Mouse (Mus musculus) intestine, postnatal 0 days (tissue): ENCODE measurements around the gene Fryl. TPM values are rescaled to one million over a fixed set of nuclear protein-coding genes. Genes with fewer than 3 reads are reported as not detected.

Source experiments
- ATAC-seq: fragments of 200-750 bp; cut with Nextera tagmentation; 2 replicates; pipeline ENCODE4 v1.8.0; 2017; ENCODE audit warnings: mild to moderate bottlenecking, moderate TSS enrichment, moderate library complexity
- H3K27ac ChIP-seq: fragments of 300-500 bp; sonication (generic); 2 replicates; pipeline ENCODE4 v1.5.1; 2014; ENCODE audit warnings: mild to moderate bottlenecking, low read depth, low read length, moderate library complexity
- H3K27me3 ChIP-seq: fragments of 300-500 bp; sonication (generic); replicated peaks from 2 replicates; pipeline ENCODE4 v1.6.1; 2014; ENCODE audit warnings: low read length, mixed read lengths; ENCODE audit not compliant: control insufficient read depth, insufficient read depth
- H3K36me3 ChIP-seq: fragments of 300-500 bp; sonication (generic); 2 replicates; pipeline ENCODE4 v1.6.1; 2014; ENCODE audit warnings: mild to moderate bottlenecking, moderate library complexity; ENCODE audit not compliant: control insufficient read depth, insufficient read depth
- H3K4me1 ChIP-seq: fragments of 300-500 bp; sonication (generic); replicated peaks from 2 replicates; pipeline ENCODE4 v1.6.1; 2014; ENCODE audit warnings: antibody characterized with exemption, low read length, mixed read lengths; ENCODE audit not compliant: control insufficient read depth, insufficient read depth
- H3K4me2 ChIP-seq: fragments of 300-500 bp; sonication (generic); replicated peaks from 2 replicates; pipeline ENCODE4 v1.6.1; 2014; ENCODE audit warnings: low read depth, mild to moderate bottlenecking, moderate library complexity
- H3K4me3 ChIP-seq: fragments of 300-500 bp; sonication (generic); 2 replicates; pipeline ENCODE4 v1.5.1; 2014; ENCODE audit warnings: low read depth, low read length
- H3K9ac ChIP-seq: fragments of 300-500 bp; sonication (generic); 2 replicates; pipeline ENCODE4 v1.6.1; 2014; ENCODE audit warnings: mild to moderate bottlenecking, low read depth, low read length
- H3K9me3 ChIP-seq: fragments of 300-500 bp; sonication (generic); 2 replicates; pipeline ENCODE4 v1.6.1; 2016; ENCODE audit warnings: mixed run types; ENCODE audit not compliant: control insufficient read depth
- CTCF ChIP-seq: sonication (generic); IDR thresholded peaks from 2 replicates; pipeline ENCODE4 v1.5.1; 2016; ENCODE audit warnings: low read depth, mild to moderate bottlenecking, control low read depth, antibody characterized with exemption, moderate library complexity
- WGBS: fragments of 180-500 bp; shearing (Covaris S2); extraction: QIAGEN DNeasy Blood & Tissue Kit; methylation state at CpG from one replicate; pipeline ENCODE4 v1.1.7; 2014; 5-methylcytosine and 5-hydroxymethylcytosine counted together
- polyA plus RNA-seq: library from polyadenylated mRNA; unstranded; fragments of >200 nt; fragmentation: Nextera tagmentation; extraction: Ambion mirVana; gene quantifications from 2 replicates; pipeline ENCODE4 v1.2.1, GENCODE M21; 2015

Fryl gene
- polyA plus RNA-seq, 1 experiment from 2014 or later = 28.2 TPM

GRCm38 (mm10) chr5:73292502-73293457 is 36.4 kb upstream of the Fryl start, which contains the start of gene Ociad1:
TSS of gene Ociad1 (plus strand) at chr5:73292784.
- Histone ChIP-seq H3K4me3 (peak within 1 kb of the TSS; percentile 98), H3K9me3 (no peaks in the 10 kb centered on the region), H3K9ac (peak within 1 kb of the TSS; percentile 97), H3K4me2 (peak within 1 kb of the TSS; percentile 70), H3K27me3 (no peaks in the 10 kb centered on the region), H3K36me3 (peaks cover 14% of the 10 kb centered on the region), H3K4me1 (0 out of 2 replicates have a peak, but pooled peaks cover 2% of the 10 kb centered on the region), H3K27ac (peak within 1 kb of the TSS; percentile 95)
- ATAC-seq = peak; percentile 99
- WGBS = under 1% methylated on average over 52 of the region's 58 CpGs
- TF ChIP-seq CTCF = no peak

- Histone ChIP-seq H3K4me2 (no peak overlapping the region), H3K9me3 (no peaks in the 10 kb centered on the region)
- WGBS = 70% methylated on average over 2 of the region's 2 CpGs
These were observed 33.5 kb upstream of the Fryl start for GRCm38 (mm10) chr5:73289900-73290299.

GRCm38 (mm10) chr5:73286603-73287002 is 30.2 kb upstream of the Fryl start:
- no peak overlapping the region for H3K27ac ChIP-seq
- no peak overlapping the region for H3K4me3 ChIP-seq

More at GRCm38 (mm10) chr5:73289900-73290299, 33.5 kb upstream of the Fryl start:
- ATAC-seq = no peak
- Histone ChIP-seq H3K27me3 (no peaks in the 10 kb centered on the region), H3K9ac (no peak overlapping the region), H3K36me3 (peaks cover under 1% of the 10 kb centered on the region), H3K4me3 (no peak overlapping the region), H3K27ac (no peak overlapping the region), H3K4me1 (0 out of 2 replicates have a peak, but pooled peaks cover 2% of the 10 kb centered on the region)
- no peak for TF ChIP-seq CTCF

GRCm38 (mm10) chr5:73285470-73285978 is 29.1 kb upstream of the Fryl start:
- Histone ChIP-seq H3K9me3 (no peaks in the 10 kb centered on the region), H3K9ac (no peak overlapping the region), H3K27ac (no peak overlapping the region), H3K36me3 (no peaks in the 10 kb centered on the region), H3K27me3 (no peaks in the 10 kb centered on the region), H3K4me2 (no peak overlapping the region), H3K4me1 (no peaks in the 10 kb centered on the region), H3K4me3 (no peak overlapping the region)
- WGBS = 87% methylated on average over 3 of the region's 3 CpGs
- no peak for TF ChIP-seq CTCF
- ATAC-seq = no peak

More at GRCm38 (mm10) chr5:73286603-73287002, 30.2 kb upstream of the Fryl start:
- no peaks in the 10 kb centered on the region for H3K27me3 ChIP-seq
- no peak for ATAC-seq
- no peak for TF ChIP-seq CTCF
- no peaks in the 10 kb centered on the region for H3K4me1 ChIP-seq
- no peaks in the 10 kb centered on the region for H3K9me3 ChIP-seq
- H3K36me3 ChIP-seq = no peaks in the 10 kb centered on the region
- H3K9ac ChIP-seq = no peak overlapping the region
- no peak overlapping the region for H3K4me2 ChIP-seq
- WGBS = 71% methylated on average over 5 of the region's 5 CpGs

- peaks cover 7% of the 10 kb centered on the region; the same call in 1 of the 2 replicates for H3K4me1 ChIP-seq
- ATAC-seq = no peak
- no peak overlapping the region for H3K9ac ChIP-seq
- no peaks in the 10 kb centered on the region for H3K9me3 ChIP-seq
- H3K4me3 ChIP-seq = no peak overlapping the region
- no peak overlapping the region; the same call in 1 of the 2 replicates for H3K27ac ChIP-seq
- H3K27me3 ChIP-seq = no peaks in the 10 kb centered on the region
- no peak for TF ChIP-seq CTCF
- no peaks in the 10 kb centered on the region for H3K36me3 ChIP-seq
- no peak overlapping the region for H3K4me2 ChIP-seq
These were observed 27.6 kb upstream of the Fryl start for GRCm38 (mm10) chr5:73284046-73284445.

GRCm38 (mm10) chr5:73280567-73280850 is 24.1 kb upstream of the Fryl start:
- Histone ChIP-seq H3K4me3 (no peak overlapping the region), H3K27me3 (no peaks in the 10 kb centered on the region), H3K4me2 (peak overlapping the region; percentile 14; the same call in 1 of the 2 replicates), H3K36me3 (no peaks in the 10 kb centered on the region), H3K9ac (no peak overlapping the region), H3K9me3 (no peaks in the 10 kb centered on the region), H3K27ac (no peak overlapping the region), H3K4me1 (peaks cover 7% of the 10 kb centered on the region; the same call in 1 of the 2 replicates)
- 18% methylated on average over 4 of the region's 4 CpGs for WGBS
- no peak for ATAC-seq
- TF ChIP-seq CTCF = no peak
